Mouse (Mus musculus): ENCODE results near the gene Hs3st1.

DNA sequence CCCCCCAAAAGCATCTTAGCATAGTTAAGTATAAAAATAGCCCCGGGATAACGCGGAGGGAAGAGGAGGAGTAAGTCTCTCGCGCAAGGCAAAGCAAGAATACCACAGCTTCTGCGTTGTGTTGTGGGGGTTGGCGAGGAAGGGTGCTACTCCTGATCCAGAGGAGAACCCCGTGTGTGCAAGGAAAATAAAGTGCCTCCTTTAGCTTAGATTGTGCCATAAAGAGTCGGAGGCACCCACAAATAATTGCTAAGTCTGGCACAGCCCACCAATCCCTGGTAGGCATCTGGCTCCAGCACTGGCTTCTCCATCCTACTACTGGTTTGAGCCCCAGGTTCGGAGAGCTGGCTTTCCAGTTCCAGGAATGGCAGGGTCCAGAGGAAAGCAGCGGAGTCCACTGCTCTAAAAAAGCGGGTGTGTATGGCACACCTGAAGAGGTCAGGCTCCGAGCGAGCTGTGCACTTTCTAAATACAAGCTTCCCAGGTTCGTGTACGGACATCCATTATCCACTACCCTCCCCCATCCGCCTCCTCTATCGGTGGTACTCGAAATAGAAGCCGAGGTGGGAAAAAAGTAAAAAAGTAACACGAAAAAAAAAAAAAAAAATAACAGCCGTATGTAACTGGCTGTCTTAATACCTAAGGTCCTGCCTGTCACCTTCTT, 111.9 kb downstream of the Hs3st1 start:
- TF ChIP-seq CTCF (IDR thresholded peaks at IDR 0.05; ENCODE audit: borderline replicate concordance, control insufficient read depth, extremely low read depth, insufficient read depth, low read length, poor library complexity) (no peak), POLR2A (IDR thresholded peaks at IDR 0.05; ENCODE audit: control insufficient read depth, extremely low read depth, insufficient read depth, low read length, poor library complexity) (no peak)

Data from thymus, adult 2 months (tissue).